Mouse (Mus musculus): ENCODE measurements around the gene Fam196b.

Fam196b gene

GRCm38 (mm10) chr11:34314534-34315379, at the start of gene Fam196b:
Fam196b (plus strand) TSS chr11:34314822.
- in situ Hi-C loops (cut with MboI, MseI) = no loop called here

- in situ Hi-C loops (cut with MboI, MseI) = no loop called here
Observed at GRCm38 (mm10) chr11:34272016-34272415, 42.6 kb upstream of the Fam196b start.

DNA sequence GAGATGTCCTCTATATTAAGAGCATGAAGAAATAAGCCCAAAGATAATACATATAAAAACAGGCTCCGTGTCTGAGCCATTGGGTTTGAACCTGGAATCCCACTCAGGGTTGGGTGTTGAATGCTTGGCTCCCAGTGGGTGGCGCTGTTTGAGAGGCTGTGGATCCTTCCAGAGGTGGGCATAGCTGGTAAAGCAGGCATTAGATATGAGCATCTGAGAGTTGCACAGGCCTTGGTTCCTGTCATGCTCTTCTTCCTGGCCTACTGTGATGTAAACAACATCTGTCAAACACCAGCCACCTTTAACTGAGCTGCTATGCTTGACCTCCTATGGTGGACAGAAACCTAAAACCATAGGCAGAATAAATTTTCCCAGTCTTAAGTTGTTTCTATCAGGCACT, 38.7 kb upstream of the Fam196b start:
- in situ Hi-C loops (cut with MboI, MseI) = no loop called here

- in situ Hi-C loops (cut with MboI, MseI) = no loop called here
Observed at GRCm38 (mm10) chr11:34276363-34277046, 38.1 kb upstream of the Fam196b start.

DNA sequence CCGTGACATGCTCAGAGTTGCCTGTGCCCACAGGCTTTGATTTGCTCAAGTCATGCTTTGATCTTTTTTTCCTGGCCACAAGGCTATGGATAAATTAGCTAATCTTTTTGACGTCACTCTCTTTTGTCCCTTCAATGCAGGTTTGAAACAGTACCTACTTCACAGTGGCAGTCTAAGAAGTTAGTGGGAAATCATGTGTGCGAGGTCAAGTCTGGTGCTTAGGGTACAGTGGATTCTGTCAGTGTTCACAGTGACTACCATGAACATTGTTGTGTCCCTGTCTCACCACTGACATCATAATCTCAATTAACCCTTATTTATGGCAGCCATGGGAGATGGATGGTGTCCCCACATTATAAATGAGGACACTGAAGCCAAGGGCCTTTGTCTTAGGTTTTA, 37.6 kb upstream of the Fam196b start:
- in situ Hi-C loops (cut with MboI, MseI) = no loop called here

DNA sequence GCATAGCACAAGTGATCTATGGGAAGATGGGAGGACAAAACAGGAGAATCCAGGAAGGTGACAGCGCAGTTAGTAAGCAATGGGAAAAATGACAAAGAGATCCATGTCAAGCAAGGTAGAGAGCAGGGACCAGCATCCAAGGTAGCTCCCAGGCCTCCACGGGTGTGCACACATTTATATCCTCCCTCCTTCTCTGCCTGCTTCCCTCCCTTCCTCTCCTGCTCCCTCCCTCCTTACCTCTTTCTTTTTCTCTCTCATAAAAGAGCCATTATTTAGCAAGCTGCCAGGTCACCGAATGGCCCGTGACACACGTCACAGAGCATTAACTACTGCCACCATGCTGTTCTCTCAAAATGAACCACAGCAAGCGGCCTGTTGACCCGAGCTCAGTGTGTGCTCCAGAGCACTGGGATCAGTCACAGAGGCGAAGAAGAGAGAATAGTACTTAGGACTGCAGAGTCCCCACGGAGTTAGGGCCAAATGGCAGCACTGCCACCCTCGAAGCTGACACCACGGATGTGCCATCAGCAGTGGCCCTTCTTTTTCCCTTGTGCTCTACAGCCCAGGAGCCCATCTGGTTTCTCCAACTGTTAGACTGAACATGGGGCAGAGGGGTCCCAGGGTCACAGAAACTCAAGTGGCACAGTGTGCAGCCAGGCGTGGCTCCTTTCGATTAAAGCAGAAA, 30.4 kb upstream of the Fam196b start:
- in situ Hi-C loops (cut with MboI, MseI) = loop anchor here (10.0 kb wide), 1 partner anchor 401 kb away; no protein-coding TSS in a partner anchor

DNA sequence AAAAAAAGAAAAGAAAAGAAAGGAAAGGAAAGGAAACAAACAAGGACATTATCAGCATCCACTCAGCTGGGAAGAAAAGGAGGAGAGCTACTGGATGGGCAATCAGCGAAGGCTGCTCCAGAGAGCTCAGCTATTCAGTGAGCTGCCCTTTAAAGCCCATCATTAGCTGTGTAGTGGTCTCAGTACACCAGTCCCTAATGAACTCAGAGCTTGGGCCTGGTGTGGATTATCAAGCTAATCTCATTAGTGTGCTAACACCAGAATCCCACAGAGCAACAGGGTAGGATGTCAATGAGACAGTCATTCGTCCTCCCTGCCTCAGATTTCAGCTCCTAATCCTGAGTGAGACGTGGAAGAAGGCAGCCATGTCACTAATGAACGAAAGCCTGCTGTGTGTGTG, 24.4 kb upstream of the Fam196b start:
- in situ Hi-C loops (cut with MboI, MseI) = no loop called here

DNA sequence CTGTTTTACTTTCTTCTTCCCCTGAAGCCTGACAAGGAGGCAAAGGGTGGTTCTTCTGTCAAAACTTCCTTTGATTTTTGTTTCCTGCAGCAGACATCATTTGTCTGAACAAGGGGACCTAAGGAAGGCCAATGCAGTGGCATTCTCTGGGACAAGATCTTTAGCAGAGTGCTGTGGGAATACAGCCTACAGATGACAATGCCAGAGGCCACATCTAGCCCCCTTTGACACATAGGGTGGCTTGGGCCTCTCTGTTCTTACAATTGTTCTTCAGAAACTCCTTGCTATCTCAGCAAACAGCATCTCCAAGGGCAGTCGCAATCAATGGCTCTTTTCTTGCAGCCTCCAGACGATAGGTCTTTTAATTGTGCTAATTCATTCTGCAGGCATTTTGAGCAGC, 23.9 kb upstream of the Fam196b start:
- in situ Hi-C loops (cut with MboI, MseI) = no loop called here

DNA sequence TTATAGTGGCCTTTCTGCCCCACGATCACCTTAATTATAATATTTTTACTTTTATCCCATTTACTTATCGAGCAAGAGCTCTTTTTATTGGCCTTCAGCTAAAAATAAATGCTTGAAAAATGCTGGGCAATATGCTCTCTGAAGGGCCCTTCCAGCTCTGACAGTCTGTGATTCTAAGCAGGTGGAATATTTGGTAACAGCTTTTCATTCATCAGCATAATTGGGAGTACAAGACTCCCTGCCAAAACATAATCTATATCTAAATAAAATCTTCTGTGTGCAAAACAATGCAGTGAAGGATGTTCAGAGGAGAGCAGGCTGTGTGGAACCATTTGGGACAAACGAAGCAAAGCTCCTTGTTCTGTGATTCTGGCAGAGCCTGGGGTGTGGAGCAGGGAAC, 23.3 kb upstream of the Fam196b start:
- in situ Hi-C loops (cut with MboI, MseI) = no loop called here

GRCm38 (mm10) chr11:34297698-34298378, 16.8 kb upstream of the Fam196b start:
- in situ Hi-C loops (cut with MboI, MseI) = no loop called here

DNA sequence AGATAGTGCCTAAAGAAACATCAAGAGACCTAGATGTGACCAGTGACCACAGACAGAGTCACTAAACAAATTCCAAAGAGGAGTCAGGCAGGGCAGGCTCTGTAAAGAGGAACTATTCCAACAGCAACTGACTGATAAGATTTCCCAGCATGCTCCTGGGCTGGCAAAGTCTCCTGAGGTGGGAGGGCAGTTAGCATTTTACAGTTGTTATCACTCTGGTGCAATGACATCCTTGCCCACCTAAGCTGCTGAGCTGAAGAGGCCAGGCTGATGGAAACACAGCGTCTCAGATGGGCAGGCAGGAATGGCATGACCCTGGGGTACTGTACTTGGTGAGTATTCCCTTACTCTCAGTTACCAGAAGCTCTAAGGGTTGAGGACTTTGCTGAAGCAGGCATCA, 15.1 kb upstream of the Fam196b start:
- in situ Hi-C loops (cut with MboI, MseI) = no loop called here

DNA sequence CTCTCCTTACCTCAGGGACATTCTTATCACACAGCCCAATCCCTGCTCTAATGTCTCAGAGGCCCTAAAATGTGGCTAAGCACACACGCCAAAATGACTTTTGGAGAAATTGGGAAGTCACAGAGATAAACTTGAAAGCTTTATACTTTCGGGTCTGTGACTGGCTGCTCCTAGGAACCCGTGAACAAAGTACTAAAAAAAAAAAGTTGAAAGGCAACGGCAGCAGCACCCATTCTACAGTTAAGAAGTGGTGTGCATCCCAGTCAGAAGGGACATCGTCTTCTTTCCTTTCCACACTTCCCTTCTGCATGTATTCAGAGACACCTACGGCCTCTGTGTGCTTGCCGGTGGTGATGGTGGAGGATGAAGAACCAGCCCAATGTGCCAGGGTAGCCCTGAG, 14.6 kb upstream of the Fam196b start:
- in situ Hi-C loops (cut with MboI, MseI) = no loop called here

- in situ Hi-C loops (cut with MboI, MseI) = no loop called here
Observed at GRCm38 (mm10) chr11:34306231-34306630, 8.4 kb upstream of the Fam196b start.

DNA sequence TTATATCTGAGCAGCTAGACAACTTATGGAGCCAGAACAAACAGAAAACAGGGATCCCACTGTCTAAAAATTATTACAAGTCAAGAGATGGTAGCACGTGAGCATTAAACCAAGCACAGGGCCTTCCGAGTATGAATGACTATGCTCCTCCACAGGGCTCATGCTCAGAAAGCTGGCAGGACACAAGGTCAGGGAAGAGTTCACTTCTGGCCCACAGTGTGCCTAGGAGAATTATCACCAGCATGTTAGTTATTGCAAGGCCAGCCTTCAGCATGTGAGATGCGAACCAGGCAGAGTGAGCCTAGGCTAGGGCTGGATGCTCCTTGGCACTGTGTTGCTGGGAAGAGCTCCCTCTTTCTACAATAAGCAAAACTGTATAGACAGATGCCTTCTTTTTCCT, 5.9 kb upstream of the Fam196b start:
- in situ Hi-C loops (cut with MboI, MseI) = no loop called here

DNA sequence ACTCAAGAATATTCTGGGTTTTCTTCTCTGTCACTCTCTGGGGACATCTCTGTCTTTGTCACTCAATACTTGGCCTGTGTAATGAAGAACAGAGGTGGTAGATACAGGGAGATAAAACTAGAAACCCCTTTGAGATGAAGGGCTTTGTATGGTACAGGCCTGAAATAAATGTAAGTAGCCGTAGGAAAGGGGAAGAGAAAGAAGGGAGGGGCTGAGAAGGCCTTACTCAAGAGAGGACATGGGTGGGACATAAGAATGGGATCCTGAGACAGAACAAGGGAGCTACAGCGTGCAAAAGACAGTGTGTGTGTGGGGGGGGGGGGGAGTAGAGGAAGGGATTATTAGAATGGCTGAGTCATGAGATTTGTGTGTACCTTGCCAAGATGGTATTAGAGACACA, 5.3 kb upstream of the Fam196b start:
- in situ Hi-C loops (cut with MboI, MseI) = no loop called here

- in situ Hi-C loops (cut with MboI, MseI) = no loop called here
Observed at GRCm38 (mm10) chr11:34311717-34312116, 2.9 kb upstream of the Fam196b start.

GRCm38 (mm10) chr11:34312208-34312607, 2.4 kb upstream of the Fam196b start:
- in situ Hi-C loops (cut with MboI, MseI) = no loop called here

GRCm38 (mm10) chr11:34315383-34315782, 761 bp downstream of the Fam196b start:
- in situ Hi-C loops (cut with MboI, MseI) = no loop called here

DNA sequence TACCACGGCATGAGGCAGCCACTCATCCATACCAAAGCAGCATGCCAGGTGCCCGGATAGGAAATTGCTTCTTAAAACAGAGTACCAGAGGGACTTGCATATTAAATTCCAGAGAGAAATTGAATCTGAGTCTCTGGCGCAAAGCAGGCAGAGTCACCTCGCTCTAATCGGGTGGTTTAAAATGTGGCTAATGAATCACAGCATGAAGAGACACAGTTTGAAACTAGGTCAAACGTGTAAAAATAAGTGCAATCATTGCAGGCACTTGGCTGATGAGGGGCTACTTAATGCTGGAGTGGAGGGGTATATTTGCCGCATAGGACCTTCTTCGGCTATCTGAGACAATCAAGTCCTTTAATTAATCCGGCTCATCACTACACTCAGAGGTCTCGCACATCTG, 1.6 kb downstream of the Fam196b start:
- in situ Hi-C loops (cut with MboI, MseI) = no loop called here

DNA sequence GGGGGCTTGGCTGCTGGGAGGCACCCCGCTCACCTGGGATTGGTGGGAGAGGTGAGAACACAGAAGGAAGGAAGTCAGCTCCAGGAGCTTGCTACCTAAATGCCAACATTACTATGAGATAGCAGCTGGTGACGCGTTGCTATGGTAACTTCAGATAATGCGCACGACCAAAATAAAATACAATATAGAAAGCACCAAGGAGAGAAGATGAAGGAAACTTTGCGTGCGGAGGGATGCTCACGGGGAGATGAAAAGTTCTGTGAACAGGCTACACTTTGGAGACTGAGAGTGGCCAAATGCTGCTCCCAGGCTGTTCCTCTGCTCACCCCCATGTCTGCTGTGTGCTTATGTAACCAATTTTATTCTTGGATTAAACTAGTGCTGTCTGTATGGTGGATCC, 2.4 kb downstream of the Fam196b start:
- in situ Hi-C loops (cut with MboI, MseI) = no loop called here

DNA sequence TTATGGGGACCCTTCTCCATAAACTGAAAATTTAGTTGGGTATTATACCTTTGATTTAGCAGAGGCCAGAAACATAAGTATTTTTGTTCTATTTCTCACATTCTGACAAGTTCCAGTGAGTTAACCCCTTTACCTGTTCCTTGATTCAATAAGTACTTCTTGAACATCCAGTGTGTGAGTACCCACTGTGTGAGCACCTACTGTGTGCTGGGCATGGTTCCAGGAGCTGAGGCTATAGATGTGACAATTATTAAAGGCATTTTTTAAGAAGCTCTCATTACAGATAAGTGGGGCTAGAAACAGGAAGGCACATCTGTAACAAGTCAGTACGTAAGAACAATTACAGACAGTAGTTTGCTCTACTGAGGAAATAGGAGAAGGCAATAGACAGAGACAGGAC, 4.7 kb downstream of the Fam196b start:
- in situ Hi-C loops (cut with MboI, MseI) = no loop called here

- in situ Hi-C loops (cut with MboI, MseI) = loop anchor here (10.0 kb wide), 1 partner anchor 501 kb away; no protein-coding TSS in a partner anchor
Observed at GRCm38 (mm10) chr11:34323664-34324063, 9.0 kb downstream of the Fam196b start.
